Mouse (Mus musculus) megakaryocyte progenitor cell, adult 5-6 weeks (primary cell): ENCODE data around the gene Cela3b. TPM values are rescaled to one million over a fixed set of nuclear protein-coding genes. Genes with fewer than 3 reads are reported as not detected.

Experiments
- ATAC-seq: replicated peaks from 2 replicates; pipeline ENCODE4 v1.8.0; 2016; ENCODE audit warnings: mild to moderate bottlenecking, moderate TSS enrichment, inconsistent platforms; ENCODE audit not compliant: poor library complexity
- total RNA-seq, 2 experiments: library from RNA; stranded (forward) in 1 of 2; stranded (reverse) in 1 of 2; fragments of 157-497, 149-512 nt in 1 of 2; fragments of 200-1000 nt in 1 of 2; gene quantifications; 2 replicates each; pipeline versions ENCODE4 v1.2.3 to v1.2.4; 2015 to 2017

Cela3b gene
- total RNA-seq, 2 experiments from 2014 or later: not detected

DNA sequence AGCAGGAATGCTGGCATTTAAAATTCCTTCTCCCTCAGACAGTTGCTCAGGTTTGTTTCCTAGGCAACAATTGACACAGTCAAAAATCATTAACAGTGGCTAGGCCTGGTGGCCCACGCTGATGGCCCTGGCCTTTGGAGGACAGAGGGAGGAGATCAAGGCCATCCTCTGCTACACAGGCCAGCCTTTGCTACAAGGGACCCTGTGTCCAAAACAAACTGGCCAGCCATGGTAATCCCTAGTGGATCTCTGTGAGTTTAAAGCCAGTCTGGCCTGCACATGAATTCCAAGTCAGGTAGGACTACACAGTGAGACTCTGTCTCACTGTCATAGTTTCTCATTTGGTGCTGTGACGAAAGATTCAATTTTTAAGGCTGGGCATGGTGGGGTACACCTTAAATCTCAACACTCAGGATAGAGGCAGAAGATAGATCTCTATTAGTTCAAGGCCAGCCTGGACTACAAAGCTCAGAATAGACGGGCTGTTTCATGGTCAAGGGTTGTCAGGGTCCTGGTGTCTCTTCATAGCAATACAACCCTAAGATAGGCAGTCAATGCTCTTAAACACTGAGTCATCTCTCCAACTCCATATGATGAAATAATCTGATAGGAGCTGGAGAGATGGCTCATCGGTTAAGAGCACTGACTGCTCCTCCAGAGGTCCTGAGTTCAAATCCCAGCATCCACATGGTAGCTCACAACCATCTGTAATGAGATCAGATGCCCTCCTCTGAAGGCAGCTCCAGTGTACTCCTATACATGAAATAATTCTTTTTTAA, 52.6 kb downstream of the Cela3b start:
- ATAC-seq: no peak

DNA sequence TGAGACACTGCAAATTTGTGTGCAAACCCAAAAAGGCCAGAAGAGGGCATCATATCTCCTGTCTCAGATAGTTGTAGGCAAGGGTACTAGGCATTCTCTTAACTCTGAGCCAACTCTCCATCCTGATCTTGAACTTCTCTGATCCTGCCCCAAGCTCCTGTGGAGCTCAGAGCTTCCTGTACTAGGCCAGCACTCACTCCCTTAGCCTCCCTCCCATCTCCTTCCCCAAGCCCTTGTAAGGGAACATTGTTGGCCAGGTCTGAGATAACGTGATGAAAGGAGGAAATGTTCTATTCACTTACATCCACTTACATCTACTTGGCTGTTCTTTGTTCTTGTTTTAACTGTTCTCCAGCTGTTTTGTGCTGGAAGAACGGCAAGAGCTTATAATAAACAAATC, 53.6 kb downstream of the Cela3b start:
- peak; percentile 29; the same call in 1 of the 2 replicates for ATAC-seq

DNA sequence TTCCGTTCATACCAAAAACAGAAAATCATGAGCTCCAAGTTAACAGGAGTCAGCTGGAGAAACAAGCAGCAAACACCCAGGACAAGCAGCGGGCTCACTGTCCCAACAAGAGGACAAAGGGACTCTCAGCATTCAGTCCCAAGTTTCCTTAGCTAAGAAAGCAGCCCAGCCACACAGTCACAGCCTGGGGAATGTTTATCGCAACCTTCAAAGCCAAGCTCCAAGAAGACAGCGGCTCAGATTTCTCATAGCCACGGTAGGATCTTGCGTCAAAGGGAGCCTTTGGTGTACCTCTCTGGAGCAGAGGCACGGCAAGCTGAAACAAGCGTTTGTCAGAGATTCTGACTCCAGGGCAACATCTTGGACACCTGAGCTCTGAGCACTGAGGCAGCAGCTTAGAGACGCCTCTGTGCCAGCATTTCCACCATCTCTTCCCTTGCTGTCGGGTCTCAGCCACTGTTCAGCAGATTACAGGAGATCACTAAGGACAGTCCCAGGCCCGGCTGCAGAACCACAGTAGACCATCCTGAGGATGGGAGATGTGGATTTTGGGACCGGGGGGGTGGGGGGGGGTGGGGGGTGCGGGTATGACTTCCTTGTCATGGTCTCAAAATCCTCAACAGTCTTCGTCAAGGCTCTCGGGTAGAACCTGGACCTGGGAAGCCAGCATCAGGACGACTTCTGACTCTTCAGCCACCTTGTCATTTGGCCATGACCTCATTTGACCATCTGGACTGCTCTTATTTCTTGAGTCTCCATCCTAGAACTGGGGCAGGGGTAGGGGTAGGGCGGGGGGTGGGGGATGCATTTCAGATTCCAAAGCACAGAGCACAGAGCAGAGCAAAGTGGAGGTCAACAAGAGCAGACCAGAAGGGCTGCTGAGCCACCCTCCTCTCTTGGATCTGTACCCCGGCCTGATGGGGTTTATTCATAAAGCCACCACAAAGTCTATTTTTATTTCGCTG, 54.7 kb downstream of the Cela3b start:
- no peak for ATAC-seq

DNA sequence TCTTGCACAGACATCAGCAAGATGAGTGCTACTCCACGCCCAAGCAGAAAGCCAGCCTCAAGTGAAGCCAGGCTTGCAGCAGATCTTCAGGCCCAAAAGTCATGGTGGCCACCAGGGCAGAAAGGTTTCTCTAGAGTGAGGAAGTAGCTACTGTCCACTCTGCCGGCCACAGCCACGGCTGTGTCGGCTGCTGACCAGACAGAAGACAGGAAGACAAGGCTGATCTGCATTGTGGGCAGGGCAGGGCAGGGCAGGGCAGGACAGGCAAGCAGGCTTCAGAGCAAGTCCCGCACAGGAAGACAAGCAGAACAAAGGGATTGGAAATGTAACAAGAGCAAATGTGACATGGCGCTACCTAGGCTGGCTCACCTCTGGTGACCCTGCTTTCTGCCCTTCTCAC, 56.6 kb downstream of the Cela3b start:
- no peak for ATAC-seq

DNA sequence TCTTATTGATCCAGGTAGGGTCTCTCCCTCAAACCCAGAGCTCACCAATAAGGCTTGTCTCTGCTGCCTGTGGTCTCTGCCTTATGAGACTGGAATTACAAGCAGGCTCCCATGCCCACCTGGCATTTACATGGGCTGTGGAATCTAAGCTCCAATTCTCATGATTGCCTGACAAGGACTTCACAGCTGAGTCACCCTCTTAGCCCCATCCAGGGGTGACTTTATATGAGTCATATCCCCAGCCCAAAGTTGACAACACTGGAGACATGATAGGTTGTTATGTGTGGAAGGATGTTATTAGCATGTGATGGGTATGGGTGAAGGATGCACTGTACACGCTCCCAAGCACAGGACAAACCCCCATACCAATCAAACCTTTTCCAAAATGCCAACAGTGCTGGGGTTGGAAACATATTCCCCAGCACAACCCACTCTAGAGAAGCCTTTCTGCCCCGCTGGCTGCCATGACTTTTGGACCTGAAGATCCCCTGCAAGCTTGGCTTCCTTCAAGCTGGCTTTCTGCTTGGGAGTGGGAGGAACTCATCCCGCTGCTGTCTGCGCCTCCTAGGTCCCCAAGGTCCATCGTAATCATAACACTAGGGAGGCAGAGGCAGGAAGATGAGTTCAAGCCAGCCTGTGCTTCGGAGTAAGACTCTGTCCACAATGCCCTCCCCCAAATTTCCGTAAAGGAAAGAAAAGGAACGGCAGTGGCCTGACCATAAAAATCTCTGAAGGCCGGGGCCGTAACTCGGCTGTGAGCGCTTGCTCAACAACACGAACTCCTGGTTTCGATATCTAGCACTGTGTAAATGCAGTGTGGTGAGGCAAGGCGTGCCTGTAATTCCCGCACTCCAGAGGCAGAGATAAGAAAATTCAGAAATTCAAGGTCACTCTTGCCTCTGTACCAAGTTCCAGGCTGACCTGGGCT, 58.5 kb downstream of the Cela3b start:
- no peak for ATAC-seq

Other genes with a start within 250 kb of the Cela3b start
- not detected in 2 replicates for gene Wnt4, start 153.1 kb downstream of the Cela3b start, total RNA-seq (2015)
- gene Wnt4, start 153.1 kb downstream of the Cela3b start, total RNA-seq (2017): not detected in 2 replicates
- 610 and 655 TPM in 2 replicates for gene Cdc42, start 72.8 kb downstream of the Cela3b start, total RNA-seq (2015)
- gene Cdc42, start 72.8 kb downstream of the Cela3b start, total RNA-seq (2017): 471 and 517 TPM in 2 replicates
- not detected in 2 replicates for gene Cela3a, start 20.7 kb downstream of the Cela3b start, total RNA-seq (2015)
- not detected in 2 replicates for gene Cela3a, start 20.7 kb downstream of the Cela3b start, total RNA-seq (2017)
- not detected in 2 replicates for gene 1700013G24Rik, start 22.7 kb upstream of the Cela3b start, total RNA-seq (2015)
- gene 1700013G24Rik, start 22.7 kb upstream of the Cela3b start, total RNA-seq (2017): not detected in 2 replicates
- 0.37 TPM in 1 of 2 replicates, not detected in the other for gene Hspg2, start 38.2 kb upstream of the Cela3b start, total RNA-seq (2015)
- not detected in 2 replicates for gene Hspg2, start 38.2 kb upstream of the Cela3b start, total RNA-seq (2017)
- gene Ldlrad2, start 144.0 kb upstream of the Cela3b start, total RNA-seq (2015): not detected in 2 replicates
- not detected in 2 replicates for gene Ldlrad2, start 144.0 kb upstream of the Cela3b start, total RNA-seq (2017)
- 91.5 and 96.8 TPM in 2 replicates for gene Usp48, start 163.2 kb upstream of the Cela3b start, total RNA-seq (2015)
- gene Usp48, start 163.2 kb upstream of the Cela3b start, total RNA-seq (2017): 107 and 151 TPM in 2 replicates
- 1.5 and 1.7 TPM in 2 replicates for gene Rap1gap, start 234.2 kb upstream of the Cela3b start, total RNA-seq (2015)
- gene Rap1gap, start 234.2 kb upstream of the Cela3b start, total RNA-seq (2017): 0.83 and 0.98 TPM in 2 replicates